Mouse (Mus musculus): ENCODE results near the gene Syce1l.

Syce1l gene

DNA sequence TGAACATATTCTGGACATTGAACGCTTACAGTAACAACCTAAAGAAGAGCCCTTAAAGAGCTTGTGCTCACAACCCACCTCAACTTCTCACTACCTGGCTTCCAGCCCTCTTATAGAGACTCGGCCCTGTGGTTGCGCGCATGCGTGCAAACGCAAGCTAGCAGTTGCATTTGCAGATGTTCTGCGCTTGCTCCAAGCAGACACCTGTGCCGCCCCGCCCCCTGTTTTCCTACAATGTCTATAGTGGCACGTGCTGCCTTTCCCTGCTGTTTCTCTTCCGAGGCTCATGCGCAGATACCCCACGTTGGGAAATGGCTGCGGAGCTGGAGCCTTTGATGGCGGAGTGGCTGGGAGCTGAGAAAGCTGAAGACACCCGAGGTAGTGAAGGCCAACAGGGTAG lies at the start of gene Syce1l:
Gene Syce1l, plus strand, starts transcription at position 288 of the 400 bp plus-strand sequence.
- no peak for DNase-seq

DNA sequence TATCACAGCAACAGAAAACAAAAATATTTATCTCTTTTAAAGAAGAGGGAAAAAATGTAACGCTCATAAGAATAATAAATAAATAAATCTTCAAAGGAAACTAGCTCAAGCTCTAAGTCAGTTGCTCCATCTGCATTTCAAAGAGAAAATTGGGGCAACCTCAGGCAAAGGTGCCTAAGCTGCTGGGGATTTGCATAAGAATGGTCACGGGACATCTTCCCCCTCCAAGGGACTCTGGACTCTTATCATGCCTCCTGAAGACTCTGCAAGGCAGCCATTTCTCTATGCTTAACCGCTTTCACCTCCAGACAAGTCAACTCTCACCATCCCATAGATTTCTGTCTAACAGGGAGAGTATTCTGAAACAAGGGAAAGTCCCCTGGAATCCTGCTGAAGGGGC lies 44.6 kb upstream of the Syce1l start:
- DNase-seq = no peak

DNA sequence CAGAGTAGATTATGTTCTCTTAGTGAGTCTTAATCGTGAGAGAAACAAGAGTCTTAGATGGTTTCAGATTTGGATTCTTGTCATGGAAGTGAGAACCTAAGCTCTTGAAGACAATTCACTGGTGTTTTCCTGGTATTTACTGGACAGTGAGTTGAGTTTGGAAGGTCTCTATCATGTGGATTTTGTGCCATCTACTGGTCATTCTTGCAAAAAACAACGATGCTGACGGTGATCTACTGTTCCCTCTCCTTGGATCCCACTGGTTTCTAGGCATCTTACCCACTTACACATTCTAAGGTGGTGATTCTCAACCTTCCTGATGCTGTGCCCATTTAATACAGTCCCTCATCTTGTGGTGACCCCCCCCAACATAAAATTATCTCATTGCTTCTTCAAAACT lies 10.4 kb upstream of the Syce1l start:
- DNase-seq = peak; percentile 67

DNA sequence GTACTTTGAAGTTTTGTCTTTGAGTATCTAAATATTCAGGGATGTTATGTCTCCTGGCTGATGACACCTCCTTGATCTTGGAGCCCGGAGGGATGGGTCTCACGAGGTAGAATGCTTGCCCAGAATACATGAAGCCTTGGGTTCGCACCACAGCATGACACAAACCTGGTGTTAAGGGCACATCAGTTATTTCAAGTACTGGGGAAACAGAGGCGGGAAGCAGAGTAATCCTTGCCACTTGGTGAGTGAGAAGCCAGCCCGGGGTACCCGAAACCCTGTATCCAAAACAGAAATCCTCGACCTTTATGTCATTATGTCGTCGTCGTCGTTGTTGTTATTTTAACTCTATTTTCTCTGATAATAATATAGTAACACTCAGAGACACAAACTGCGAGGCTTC lies 8.9 kb upstream of the Syce1l start:
- no peak for DNase-seq

DNA sequence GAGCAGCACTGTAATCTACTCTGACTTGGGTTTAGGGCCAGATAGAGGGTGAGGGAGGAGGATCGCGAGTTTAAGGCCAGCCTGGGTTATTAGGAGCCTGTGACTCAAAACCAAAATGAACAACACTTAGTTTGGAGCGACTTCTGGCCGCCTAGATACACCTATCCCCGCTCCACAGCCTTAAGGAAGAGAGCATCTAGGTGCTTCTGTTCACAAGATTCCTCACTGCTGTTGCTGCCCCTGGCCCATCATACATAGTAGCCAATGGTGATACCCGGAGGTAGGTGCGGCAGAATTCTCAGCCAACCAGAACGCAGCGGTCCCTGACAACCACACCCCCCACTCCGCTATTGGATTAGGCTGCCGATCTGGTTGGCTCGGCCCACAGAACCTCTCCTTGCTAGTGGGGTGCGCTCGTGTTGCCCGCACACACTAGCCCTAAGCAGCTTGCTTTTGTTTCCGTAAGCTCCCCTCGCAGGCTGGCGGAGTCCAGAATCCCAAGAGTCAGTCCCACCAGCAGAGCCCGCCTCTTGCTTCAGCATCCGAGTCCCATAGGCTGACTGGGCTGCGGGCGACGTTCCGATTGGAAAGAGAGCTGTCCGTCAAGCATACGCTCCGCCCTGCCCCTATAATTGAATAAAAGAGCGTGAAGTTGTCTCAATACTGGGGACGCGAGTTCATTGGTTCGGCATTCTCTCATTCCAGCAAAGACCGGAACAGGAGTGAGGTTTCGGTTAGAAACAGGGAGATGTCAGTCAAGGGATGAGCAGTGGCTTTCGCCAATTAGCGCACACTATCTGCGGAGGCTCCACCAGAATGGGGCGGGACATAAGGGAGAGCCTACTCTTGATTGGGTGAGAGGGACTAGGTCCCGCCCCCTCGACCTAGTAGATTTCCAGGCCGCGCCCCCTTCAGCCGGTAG lies 8.1 kb upstream of the Syce1l start, which contains the start of gene Mon1b:
Gene Mon1b, plus strand, starts transcription at position 918 of the 922 bp plus-strand sequence.
- DNase-seq = peak; percentile 99

DNA sequence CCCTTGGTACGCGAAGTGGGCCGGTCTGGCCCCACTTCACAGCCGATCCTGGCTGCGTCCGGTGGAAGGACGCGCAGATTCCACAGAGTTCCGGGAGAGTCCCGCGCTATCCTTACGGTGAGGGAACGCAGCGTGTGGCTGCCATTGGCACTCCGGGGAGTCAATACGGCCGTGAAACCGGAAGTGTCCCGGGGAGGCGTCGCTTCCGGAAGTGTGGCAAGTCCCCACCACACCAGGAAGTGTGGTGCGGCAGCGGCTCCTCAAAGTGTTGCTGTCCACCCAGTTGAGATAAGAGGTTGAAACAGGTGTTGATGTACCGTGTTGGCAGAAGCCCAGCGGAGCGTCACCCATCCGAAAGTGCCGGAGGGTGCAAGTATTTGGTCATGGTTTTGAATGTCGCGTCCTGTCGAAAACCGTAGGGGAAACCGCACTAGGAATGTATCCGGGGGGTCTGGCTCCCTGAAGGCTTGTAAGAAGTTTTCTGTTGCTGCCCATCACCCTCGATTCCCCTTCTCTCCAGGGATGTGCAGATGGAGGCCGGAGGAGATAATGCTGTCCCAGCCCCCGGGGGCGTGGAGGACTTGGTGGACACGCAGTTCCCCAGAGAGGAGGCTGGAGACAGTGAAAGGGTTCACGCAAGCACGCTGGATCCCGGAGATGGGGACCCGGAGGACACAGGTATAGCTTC lies 7.3 kb upstream of the Syce1l start:
- DNase-seq = no peak

DNA sequence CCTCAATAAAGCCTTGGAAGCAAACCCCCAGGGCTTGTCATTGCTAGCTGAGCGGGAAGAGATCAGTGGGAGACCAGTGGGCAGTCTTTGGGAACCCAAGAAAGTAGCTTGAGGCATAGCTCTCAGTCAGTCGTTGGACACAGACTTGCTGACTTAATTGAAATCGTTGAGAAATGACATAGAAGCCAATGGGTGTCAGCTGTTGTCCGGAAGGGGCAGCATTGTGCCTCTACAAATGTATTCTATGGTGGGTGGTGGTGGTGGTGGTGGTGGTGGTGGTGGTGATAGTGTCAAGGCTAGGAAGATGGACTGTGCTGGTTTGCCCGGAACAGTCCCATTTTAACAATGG lies 6.8 kb upstream of the Syce1l start:
- no peak for DNase-seq

DNA sequence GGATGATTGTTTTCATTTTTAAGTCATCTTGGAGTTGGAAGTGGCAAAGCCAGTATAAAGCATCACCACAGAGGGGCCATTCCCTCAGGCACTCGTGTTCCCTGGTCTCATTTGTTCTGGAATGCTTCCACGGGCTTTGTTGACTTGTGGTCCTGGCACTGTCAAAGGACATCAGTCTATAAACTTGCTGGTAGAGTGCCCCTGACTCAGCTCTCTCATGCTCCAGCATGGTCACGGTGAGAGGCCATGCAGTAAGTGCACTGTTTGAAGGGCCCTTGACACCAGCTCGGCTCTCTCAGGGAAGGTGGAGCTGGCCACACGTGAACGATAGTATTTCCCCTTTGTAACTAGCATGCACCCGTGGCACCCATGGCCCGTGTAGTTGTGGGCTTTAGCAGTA lies 2.7 kb upstream of the Syce1l start:
- no peak for DNase-seq

DNA sequence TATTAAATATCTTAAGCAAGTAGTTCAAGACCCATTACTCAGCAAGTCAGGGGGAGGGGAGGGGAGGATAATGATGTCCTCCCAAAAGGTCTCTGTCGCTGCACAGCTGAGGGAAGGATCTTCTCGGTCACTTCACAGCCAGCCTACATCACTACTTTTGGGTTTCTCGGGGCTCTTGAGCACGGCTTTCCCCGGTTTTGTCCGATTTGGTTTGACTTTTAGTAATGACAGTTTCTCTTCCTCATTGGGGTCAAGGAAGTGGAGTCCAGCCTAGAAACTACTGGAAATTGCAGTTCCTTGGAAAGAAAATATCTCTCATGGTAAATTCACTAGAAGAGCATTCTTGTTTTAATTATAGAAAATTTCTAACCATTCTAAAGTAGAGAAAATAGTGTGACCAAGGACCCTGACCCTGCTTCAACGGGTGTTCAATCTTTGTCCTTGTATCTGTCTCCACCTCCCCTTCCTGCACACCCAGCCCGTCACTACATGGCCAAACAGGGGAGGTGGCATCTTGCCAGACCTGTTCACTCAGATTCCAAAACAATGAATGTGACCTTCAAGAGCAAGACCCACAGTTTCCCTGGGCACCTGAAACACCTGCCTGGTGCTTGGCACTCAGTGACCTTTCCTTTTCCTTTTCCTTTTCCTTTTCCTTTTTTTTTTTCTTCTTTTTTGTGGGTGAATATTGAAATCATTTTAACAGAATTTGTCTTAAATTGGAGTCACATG lies 632 bp downstream of the Syce1l start:
- peak; percentile 50 for DNase-seq

DNA sequence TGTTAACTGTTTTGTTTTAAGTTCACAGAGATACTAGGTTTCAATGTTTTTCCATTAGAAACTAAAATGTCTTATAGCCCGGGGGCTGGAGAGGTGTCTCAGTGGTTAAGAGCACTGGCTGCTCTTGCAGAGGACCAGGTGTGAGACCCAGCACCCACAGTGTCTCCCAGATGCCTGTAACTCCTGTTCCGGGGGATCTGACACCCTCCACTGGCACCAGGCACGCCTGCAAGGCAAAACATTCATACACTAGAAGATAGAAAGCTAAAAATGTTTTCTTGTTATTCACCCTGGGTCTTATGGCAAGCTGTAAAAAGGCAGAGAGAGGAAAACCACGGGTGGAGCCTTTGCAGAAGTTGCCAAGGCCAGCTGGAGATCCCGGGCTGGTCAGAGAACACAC lies 2.2 kb downstream of the Syce1l start:
- no peak for DNase-seq

DNA sequence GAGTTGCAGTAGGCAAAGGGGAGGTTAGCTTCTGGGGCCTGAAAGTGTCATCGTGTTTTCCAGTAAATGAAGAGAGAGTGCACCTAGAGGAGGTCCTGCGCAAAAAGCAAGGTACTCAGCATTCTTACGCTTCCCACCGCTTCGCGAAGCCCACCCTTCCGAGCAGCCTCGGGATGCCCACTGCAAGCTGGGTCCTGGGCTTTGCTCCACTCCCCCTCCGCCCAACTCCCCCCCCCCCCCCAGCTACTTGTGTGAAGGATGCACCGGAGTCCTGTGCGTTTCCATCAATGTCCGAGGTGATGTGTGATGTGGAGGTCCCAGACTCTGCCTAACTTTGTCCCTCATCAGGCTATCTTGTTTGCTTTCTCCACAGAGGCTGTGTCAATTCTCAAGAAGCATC lies 9.4 kb downstream of the Syce1l start:
- no peak for DNase-seq

DNA sequence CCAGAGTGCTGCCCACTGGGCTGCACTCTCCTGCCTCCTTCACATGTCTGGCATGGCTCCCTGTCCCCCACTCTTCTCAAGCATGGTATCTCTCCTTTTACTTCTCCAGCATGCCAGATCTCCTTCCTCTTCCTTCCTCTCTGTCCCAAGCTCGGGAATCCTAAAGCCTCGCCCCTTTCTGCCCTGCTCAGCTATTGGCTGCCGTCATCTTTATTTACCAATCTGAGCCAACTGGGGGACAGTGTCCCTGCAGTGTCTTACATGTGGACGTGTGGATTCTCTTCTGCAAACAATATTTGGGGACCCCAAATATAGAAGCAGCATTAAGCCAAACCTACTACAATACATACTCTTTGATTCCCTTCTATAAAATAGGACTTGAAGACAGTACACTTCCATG lies 10.1 kb downstream of the Syce1l start:
- no peak for DNase-seq

DNA sequence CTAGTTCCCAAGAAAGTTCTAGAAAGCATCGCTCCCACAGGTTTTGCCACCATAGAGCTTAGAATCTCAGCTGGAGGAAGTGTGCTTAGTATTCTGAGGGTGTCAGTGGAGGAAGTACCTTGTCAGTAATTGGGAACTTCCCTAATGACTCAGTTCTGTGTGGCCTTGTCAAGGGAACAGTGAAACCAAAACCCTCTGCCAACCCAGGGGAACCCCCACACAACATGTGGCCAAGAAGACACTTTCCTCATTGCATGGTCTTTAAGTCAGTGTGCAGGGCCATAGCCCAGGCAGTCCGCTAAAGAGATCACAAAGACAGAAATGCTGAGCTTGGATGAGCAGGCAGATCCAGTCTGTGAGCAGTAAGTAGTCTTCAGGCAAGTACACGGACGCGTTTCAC lies 13.1 kb downstream of the Syce1l start:
- DNase-seq = no peak

DNA sequence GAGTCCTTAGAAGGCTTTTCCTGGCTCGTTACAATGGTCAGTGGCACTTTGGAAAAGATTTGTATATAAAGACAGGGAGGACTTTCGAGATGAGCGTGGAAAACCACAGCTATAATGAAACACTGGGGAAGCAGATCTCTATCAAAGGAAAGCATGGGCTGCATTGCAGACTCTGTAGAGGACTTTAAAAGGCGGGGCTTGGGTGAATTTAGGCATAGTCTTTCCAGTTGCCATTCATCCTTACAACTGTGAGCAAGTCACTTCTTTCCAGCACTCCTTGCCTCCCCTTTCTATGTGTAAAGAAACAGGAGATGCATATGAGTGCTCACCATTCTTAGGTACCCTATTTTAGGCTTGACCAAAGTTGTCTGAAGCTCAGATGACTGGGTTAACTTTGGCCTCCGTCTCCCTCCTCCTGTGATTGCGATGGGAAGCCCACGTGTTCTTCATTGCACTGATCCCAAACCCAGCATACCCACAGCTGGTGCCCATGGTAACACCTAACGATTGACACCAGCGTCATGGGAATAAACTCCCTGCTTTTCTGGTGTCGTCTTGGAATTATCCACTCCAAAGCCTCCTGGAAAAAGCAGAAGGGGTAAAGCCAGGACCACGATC lies 13.8 kb downstream of the Syce1l start:
- no peak for DNase-seq

DNA sequence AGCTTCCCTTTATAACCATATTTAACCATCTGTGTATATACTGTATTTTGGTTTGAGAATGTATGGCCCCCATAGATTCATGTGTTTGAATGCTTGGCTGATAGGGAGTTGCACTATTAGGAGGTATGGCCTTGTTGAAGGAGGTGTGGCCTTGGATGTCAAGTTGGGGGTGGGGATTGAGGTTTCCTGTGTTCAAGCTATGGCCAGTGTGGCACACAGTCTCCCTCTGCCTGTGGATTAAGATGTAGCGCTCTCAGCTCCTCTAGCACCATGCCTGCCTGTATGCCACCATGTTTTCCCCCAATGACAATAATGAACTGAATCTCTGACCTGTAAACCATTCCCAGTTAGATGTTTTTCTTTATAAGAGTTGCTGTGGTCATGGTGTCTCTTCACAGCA lies 17.1 kb downstream of the Syce1l start:
- DNase-seq = no peak

DNA sequence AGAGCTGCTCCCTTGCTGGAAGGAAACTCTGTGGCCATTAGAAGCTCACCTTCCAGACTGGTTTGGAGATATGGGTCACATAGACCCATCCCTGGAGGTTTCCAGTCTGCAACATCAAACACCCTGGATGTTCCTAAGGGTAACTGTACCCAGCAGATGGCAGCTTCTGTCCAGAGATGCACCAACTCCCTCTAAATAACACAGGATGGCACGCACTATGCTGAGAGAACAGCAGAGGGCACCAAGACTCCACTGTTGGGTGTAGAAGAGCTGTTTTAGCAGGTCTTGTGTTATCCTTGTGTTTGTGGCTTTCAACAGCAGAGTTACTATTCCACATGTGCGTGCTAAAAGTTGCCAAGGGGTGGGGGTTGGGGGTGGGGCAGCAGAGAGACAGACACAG lies 21.5 kb downstream of the Syce1l start:
- DNase-seq = peak; percentile 83

DNA sequence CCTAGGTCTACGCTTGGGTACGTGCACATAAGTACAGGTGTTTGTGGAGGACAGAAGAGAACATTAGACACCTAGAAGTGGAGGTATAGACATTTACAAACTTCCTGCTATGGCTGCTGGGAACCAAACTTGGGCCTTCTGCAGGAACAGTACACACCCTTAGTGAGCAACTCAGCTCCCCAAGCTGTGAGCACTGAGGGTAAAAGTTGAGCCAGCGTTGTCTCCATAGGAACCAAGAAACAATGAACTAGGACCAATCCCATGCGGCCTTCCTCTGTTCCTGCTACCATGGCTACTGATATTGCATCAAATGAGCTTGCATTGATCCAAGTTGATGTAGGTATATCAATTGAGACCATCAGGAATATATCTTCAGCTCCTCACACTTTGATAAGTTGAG lies 22.0 kb downstream of the Syce1l start:
- DNase-seq = no peak

DNA sequence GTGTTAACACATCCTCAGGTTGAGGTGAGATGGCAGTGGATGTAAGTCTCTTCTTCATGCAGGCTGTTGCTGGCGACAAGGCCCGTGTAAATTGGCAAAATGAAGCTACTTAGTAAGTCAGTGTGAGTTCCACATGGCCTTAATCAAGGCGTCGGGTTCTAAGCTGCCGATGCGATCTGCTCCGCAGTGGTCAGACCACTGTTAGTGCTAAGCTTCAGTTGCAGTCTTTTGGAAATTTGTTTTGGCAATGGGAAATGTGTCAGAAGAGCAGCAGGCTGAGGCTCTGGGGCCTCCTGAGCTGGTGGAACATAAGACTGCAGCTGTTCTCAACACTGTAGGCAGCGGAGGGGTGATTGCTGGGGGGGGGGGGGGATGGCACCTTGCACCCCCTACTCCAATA lies 22.9 kb downstream of the Syce1l start:
- DNase-seq = no peak

DNA sequence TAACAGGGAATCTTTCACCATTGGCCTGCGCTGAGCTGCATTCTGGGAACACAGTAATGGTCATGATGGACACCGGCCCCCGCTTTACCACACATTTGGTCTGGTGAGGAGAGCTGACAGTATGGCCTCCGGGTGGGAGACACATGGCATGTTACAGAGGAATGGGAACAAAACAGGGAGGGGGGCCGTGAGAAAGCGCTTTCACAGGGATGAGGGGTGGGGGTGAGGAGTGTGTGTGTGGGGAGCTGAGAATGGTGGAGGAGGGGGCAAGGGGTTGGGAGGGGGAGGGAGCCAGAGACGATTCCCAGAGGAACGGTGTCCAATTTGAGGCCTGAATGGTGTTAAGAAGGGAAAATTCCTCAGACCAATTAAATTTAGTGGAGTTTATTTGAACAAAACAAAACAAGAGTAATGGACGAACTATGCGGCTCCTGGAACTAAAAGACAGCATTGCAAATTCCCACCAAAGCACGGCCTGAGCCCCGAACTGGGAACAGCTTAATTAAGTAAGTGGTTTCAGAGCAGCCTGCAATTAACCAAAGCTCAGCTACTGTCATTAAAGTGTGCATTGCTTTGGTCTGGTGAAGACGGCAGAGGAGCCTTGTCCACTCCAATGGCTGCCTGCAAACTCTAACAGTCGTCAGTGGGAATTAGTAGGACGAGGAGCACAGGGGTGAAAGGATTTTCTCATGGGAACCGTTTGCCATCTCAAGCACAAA lies 23.9 kb downstream of the Syce1l start:
- no peak for DNase-seq

DNA sequence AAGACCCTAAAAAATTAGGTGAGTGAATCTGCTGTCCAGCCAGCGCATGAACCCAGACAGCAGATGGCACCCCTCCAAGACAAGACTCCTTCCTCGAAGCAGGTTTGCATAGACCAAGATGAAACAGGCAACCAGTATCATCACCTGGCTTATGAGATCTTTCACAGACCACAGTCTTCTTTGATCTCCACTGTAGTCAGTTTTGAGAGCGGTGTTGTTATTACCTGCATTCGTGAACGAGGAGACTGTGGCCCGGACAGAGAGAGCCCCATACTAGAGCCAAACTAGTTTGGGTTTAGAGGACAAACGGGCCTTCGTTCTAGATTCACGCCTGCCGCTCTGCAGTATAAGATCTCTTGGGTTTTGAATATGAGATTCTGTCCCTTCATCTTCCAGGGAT lies 26.9 kb downstream of the Syce1l start:
- no peak for DNase-seq

DNA sequence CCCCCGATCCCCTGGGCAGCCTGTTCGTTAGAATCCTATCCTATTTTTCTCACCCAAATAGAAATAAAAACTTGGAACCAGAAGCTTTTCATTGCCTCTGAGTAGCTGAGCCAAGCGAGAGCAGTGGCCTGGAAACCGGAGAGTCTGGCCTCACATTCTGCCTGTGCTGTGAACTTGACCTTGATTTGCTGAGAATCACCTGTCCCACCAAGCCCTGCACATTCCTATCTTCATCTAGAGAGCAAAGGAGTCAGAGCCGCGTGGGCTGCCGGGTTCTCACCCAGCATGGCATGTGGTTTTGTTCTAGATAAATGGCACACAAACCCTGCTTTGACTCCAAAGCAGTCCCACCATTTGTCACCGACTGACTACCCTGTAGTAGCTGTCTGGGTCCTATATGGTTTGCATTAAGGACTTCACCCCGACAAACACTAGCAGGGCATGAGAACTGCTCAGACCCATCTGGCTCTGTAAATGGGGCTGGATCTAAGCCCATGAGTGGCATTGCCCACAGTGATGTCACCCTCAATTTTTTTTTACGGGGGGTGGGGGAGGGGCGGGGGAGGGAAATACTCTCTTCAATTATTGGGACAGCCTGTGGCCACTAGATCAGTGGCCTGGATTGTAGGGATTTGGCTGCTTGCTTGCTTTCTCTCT lies 29.7 kb downstream of the Syce1l start:
- no peak for DNase-seq

DNA sequence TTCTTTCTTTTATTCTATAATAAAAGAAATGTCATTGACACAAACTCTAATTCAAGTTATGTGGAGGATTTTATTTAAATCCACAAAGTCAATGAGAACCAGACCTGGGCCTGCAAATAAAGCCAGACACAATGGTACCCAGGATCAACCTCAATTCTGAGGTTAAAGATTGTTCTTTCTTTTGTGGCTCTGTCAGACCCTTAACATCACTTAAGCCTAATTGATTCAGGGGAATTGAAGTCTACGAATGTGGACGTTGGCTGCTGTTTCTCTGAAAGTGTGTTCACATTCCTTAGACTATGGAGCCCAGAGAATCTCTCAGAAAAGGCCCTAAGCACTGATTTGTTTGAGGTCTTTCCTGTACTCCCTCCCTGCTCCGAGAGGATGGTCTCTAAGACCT lies 30.3 kb downstream of the Syce1l start:
- DNase-seq = no peak

Data from kidney, adult 9 months (tissue).